Mouse (Mus musculus) thymus, adult 2 months (tissue): ENCODE data around the gene Rcor1. TPM values are rescaled to one million over a fixed set of nuclear protein-coding genes. Genes with fewer than 3 reads are reported as not detected.

Source experiments
- DNase-seq: peaks from one replicate; pipeline ENCODE4 v3.0.0; 2021
- H3K27ac ChIP-seq: fragments of 200-500 bp; 2 replicates; pipeline ENCODE4 v1.5.1; 2012; ENCODE audit warnings: low read length, control low read depth; ENCODE audit not compliant: control insufficient read depth, insufficient read depth
- H3K27me3 ChIP-seq: fragments of 200-500 bp; 2 replicates; pipeline ENCODE4 v1.6.1; 2012; ENCODE audit warnings: mild to moderate bottlenecking, low read length, moderate library complexity, mixed read lengths; ENCODE audit not compliant: control insufficient read depth, insufficient read depth
- H3K36me3 ChIP-seq: fragments of 200-500 bp; 2 replicates; pipeline ENCODE4 v1.6.1; 2012; ENCODE audit warnings: mild to moderate bottlenecking, low read length, moderate library complexity; ENCODE audit not compliant: control insufficient read depth, insufficient read depth
- H3K4me1 ChIP-seq: fragments of 200-500 bp; replicated peaks from 2 replicates; pipeline ENCODE4 v1.6.1; 2012; ENCODE audit warnings: low read length; ENCODE audit not compliant: control insufficient read depth, insufficient read depth
- H3K4me3 ChIP-seq: fragments of 200-500 bp; 2 replicates; pipeline ENCODE4 v1.5.1; 2012; ENCODE audit warnings: mild to moderate bottlenecking, low read length, control low read depth, moderate library complexity; ENCODE audit not compliant: control insufficient read depth, insufficient read depth
- CTCF ChIP-seq: fragments of 200-500 bp; IDR thresholded peaks from 2 replicates; pipeline ENCODE4 v1.5.1; 2012; ENCODE audit warnings: mild to moderate bottlenecking, control low read depth, low read length, moderate library complexity, borderline replicate concordance; ENCODE audit not compliant: control insufficient read depth, poor library complexity, insufficient read depth; ENCODE audit errors: extremely low read depth
- POLR2A ChIP-seq: fragments of 200-500 bp; IDR thresholded peaks from 2 replicates; pipeline ENCODE4 v1.6.1; 2012; ENCODE audit warnings: mild to moderate bottlenecking, low read length, control low read depth, moderate library complexity; ENCODE audit not compliant: control insufficient read depth, poor library complexity, insufficient read depth; ENCODE audit errors: extremely low read depth
- WGBS: fragments of 180-500 bp; shearing (Covaris S2); methylation state at CpG from one replicate; pipeline ENCODE4 v1.1.7; 2018; 5-methylcytosine and 5-hydroxymethylcytosine counted together
- polyA plus RNA-seq: library from polyadenylated mRNA; depleted of rRNA; stranded (reverse); fragments of >200 nt; gene quantifications from 2 replicates; pipeline ENCODE4 v1.2.3, GENCODE M21; 2012

Rcor1 gene
- polyA plus RNA-seq, 1 experiment = 21.9 TPM

DNA sequence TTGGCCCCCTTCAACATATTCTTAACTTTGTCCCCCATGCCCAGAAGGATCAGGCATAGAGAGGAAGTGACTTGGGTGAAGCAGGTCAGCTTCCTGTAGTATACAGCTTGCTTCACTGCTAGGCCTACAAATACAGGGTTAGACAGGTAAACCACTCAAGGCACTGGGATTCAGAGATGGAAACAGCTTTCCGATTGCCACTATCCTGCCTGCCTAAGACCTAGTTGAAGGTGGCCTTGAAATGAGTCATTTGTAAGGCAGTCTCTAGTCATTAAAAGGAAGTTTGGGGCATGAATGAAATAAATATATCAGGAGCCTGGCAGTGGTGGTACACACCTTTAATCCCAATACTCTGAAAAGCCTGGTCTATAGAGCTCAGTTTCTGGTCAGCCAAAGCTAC lies 47.9 kb downstream of the Rcor1 start:
- Histone ChIP-seq H3K4me1 (no peaks in the 10 kb centered on the region), H3K36me3 (peaks cover 7% of the 10 kb centered on the region; the same call in 1 of the 2 replicates), H3K27ac (no peak overlapping the region), H3K27me3 (no peaks in the 10 kb centered on the region), H3K4me3 (no peak overlapping the region)
- DNase-seq = no peak
- TF ChIP-seq POLR2A (no peak), CTCF (no peak)
- WGBS = 100% methylated on average over 1 of the region's 1 CpGs

DNA sequence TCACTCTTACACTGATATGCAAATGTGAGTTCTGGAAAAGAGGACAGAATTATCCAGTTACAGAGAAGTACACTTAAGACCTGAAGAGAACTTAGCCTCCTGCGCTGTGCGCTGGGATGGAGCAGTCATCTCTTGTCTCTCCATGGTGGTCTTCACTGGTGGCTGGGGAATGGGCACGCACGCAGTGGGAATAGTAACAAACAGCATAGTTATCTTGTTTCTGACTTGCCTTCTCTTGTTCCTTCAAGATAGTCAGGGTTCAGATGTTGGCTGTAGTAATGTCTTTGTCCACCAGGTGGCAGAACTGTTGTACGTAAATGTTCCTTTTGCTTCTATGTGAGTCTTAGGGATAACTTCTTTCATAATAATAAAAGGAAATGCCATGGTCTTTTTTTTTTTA lies 49.0 kb downstream of the Rcor1 start:
- 51% methylated on average over 5 of the region's 5 CpGs for WGBS
- Histone ChIP-seq H3K4me3 (no peak overlapping the region), H3K4me1 (no peaks in the 10 kb centered on the region), H3K36me3 (no peaks in the 10 kb centered on the region), H3K27me3 (no peaks in the 10 kb centered on the region), H3K27ac (no peak overlapping the region)
- DNase-seq = peak; percentile 72
- no peak for TF ChIP-seq CTCF
- no peak for TF ChIP-seq POLR2A

DNA sequence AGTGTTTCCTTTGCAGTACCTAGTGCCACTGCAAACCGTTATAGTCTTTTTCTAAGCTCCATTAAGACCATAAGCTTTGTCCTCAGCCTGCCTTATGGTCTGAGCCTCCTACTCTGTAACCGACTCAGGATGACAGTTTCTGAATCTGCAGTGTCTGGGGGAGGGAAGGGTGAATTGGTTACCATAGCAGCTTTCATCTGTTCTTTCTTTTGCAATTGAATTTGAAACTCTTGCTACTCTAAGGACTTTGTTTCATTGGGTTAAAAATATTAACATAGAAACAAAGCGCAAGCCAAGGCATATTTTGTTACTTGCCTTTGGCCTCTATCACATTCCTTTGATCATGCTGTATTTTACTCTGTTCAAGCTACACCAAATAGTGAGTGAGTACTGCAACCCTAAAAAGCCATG lies 49.6 kb downstream of the Rcor1 start:
- H3K36me3 ChIP-seq = no peaks in the 10 kb centered on the region
- WGBS = 63% methylated on average over 3 of the region's 3 CpGs
- TF ChIP-seq POLR2A (no peak), CTCF (no peak)
- H3K4me3 ChIP-seq = no peak overlapping the region
- no peaks in the 10 kb centered on the region for H3K27me3 ChIP-seq
- H3K27ac ChIP-seq = no peak overlapping the region
- no peak for DNase-seq
- H3K4me1 ChIP-seq = peaks cover 3% of the 10 kb centered on the region; the same call in 1 of the 2 replicates

DNA sequence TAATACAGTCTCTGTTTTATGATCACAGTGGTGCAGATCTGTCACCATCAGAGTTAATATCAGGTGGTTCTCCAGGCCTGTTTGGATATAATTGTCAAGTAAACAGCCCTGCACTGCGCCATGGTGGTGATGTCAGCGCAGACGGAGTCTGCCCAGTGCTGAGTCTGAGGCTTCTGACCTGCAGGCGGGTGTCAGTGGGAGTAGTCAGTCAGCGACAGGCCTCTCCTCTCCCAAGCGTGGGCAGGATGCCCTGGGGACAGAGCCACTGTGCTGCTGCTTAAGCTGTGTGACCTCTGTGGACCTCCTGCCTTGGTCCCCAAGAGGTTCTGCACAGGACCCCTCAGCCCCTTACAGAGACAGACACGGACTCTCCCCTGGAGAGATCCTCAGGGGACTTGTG lies 50.0 kb downstream of the Rcor1 start:
- Histone ChIP-seq H3K36me3 (no peaks in the 10 kb centered on the region), H3K4me3 (no peak overlapping the region), H3K4me1 (peaks cover 5% of the 10 kb centered on the region), H3K27ac (no peak overlapping the region), H3K27me3 (no peaks in the 10 kb centered on the region)
- DNase-seq = no peak
- TF ChIP-seq POLR2A = no peak
- TF ChIP-seq CTCF = no peak
- 97% methylated on average over 7 of the region's 7 CpGs for WGBS

DNA sequence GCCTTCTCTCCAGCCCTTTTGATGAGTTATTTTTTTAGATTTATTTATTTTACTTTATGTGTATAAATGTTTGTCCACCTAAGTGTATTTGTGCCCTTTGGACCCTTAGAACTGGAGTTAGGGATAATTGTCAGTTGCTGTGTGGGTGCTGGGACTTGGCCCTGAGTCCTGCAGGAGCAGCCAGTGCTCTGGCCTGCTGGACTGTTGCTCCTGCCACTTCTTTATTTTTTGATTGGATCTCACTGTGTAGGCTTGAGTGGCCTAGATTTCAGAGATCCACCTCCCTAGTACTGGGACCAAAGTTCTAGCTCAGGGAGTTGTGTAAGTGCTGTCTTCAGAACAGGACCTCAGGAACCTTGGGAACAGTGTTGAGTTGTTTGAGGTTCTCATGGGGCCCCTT lies 51.6 kb downstream of the Rcor1 start:
- H3K4me1 ChIP-seq = peaks cover 5% of the 10 kb centered on the region
- H3K36me3 ChIP-seq = no peaks in the 10 kb centered on the region
- no peaks in the 10 kb centered on the region for H3K27me3 ChIP-seq
- TF ChIP-seq CTCF (no peak), POLR2A (no peak)
- H3K4me3 ChIP-seq = no peak overlapping the region
- no peak for DNase-seq
- H3K27ac ChIP-seq = no peak overlapping the region

DNA sequence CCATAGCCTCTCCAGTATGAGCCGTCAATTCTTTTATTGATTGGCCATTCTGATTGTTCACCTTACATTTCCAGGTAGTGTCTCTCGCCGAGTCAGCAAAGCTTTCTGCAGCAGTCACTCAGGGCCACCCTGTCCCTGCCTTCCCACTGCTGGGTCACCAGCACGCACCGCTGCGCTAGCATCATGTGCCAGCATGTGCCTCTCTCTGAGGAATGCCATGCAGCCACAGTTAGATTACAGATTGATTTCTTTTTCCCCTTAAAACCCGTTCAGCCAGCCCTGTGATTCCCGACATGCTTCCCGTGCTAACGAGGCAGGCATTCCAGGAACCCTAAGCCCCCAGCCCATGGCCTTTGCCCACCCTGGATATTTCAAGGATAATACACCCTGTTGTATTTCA lies 52.8 kb downstream of the Rcor1 start:
- WGBS = 96% methylated on average over 10 of the region's 10 CpGs
- H3K4me3 ChIP-seq = no peak overlapping the region
- DNase-seq = no peak

DNA sequence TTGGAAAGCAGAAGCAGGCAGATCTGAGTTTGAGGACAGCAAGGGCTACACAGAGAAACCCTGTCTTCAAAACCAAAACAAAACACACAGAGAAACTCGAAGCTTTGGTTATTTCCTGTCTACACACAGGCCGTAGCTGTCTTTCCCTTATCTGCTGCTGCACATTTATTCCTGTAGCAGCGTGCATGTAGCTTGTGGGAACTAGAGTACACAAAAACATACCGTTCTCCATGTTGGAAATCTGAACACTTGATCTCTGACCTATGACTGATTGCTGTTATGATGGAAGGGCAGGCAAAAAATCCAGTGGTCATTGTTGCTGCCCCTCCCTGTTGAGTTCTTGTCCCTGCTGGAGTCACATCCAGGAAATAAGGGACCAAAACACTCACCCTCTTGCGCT lies 54.9 kb downstream of the Rcor1 start:
- no peaks in the 10 kb centered on the region for H3K27me3 ChIP-seq
- H3K27ac ChIP-seq = no peak overlapping the region; the same call in 1 of the 2 replicates
- TF ChIP-seq POLR2A = no peak
- TF ChIP-seq CTCF = no peak
- WGBS = 35% methylated on average over 5 of the region's 5 CpGs
- H3K4me3 ChIP-seq = no peak overlapping the region
- no peaks in the 10 kb centered on the region; the same call in 1 of the 2 replicates for H3K36me3 ChIP-seq
- DNase-seq = no peak
- peaks cover 5% of the 10 kb centered on the region for H3K4me1 ChIP-seq

More for the DNA sequence above, 52.8 kb downstream of the Rcor1 start:
- no peaks in the 10 kb centered on the region; the same call in 1 of the 2 replicates for H3K36me3 ChIP-seq
- no peak overlapping the region for H3K27ac ChIP-seq
- H3K4me1 ChIP-seq = peaks cover 5% of the 10 kb centered on the region
- no peaks in the 10 kb centered on the region for H3K27me3 ChIP-seq
- no peak for TF ChIP-seq POLR2A
- no peak for TF ChIP-seq CTCF
